Mouse (Mus musculus): ENCODE data around the gene Harbi1.

DNA sequence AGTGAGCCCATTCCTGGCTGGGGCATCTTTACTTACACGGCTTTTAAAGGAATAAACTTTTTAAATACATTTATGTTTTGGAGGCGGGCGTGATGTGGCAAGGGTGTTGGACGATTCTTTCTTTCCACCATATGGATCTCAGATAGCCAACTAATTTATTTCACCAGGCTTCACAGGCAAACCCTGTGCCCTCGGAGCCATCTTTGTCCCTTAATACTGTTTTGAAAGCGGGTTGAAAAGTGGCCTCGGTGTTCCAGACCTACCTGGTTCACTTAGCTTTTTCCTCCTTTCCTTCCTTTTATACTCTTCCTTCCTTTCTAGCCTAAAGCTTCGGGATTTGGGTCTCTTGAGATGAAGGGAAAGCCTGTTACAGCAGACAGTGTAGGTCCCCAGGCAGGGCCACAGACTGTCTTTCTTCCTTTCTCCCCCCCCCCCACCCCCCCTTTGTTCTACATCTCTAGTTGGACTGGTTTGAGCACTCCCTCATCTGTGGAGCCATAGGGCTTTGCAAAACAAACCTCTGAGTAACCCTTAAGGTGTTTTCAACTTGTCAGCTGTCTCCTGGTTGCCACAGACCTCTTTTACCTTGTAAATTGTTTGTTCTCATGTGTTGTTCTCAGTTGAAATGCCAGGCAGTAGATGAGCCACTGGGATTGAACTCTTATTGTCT lies 739 bp downstream of the Harbi1 start:
- TF ChIP-seq CTCF (conservative IDR thresholded peaks at IDR 0.05; ENCODE audit: insufficient read depth, insufficient read length, low read depth, low read length), result no peak
- TF ChIP-seq POLR2A (IDR thresholded peaks at IDR 0.05; ENCODE audit: low read depth, low read length), result no peak

All from kidney, adult 2 months (tissue).